Mouse (Mus musculus): Measurements from ENCODE around the gene Hnrnpa3. TPM values are rescaled to one million over a fixed set of nuclear protein-coding genes. Genes with fewer than 3 reads are reported as not detected.

Hnrnpa3 gene
- polyA plus RNA-seq, 1 experiment = 9.0 TPM

- WGBS = 45% methylated on average over 6 of the region's 6 CpGs
- Histone ChIP-seq H3K4me1 (ENCODE audit: control insufficient read depth, insufficient read depth, insufficient read length, low read length) (peaks cover 9% of the 10 kb centered on the region; the same call in 1 of the 2 replicates), H3K27ac (ENCODE audit: insufficient read depth, low read depth, low read length) (peak overlapping the region; percentile 17), H3K36me3 (ENCODE audit: control insufficient read depth, insufficient read depth, low read length) (no peaks in the 10 kb centered on the region), H3K27me3 (ENCODE audit: control insufficient read depth, insufficient read depth, low read length) (no peaks in the 10 kb centered on the region), H3K4me3 (ENCODE audit: low read depth, low read length) (no peak overlapping the region)
- no peak for TF ChIP-seq POLR2A (IDR thresholded peaks at IDR 0.05; ENCODE audit: low read depth, low read length)
- no peak for TF ChIP-seq CTCF (IDR thresholded peaks at IDR 0.05; ENCODE audit: extremely low read depth, insufficient read length, insufficient replicate concordance, low read depth, low read length)
Observed at GRCm38 (mm10) chr2:75614577-75614976, 44.5 kb upstream of the Hnrnpa3 start.

- Histone ChIP-seq H3K27me3 (ENCODE audit: control insufficient read depth, insufficient read depth, low read length) (no peaks in the 10 kb centered on the region), H3K4me1 (ENCODE audit: control insufficient read depth, insufficient read depth, insufficient read length, low read length) (peaks cover 9% of the 10 kb centered on the region; the same call in 1 of the 2 replicates), H3K27ac (ENCODE audit: insufficient read depth, low read depth, low read length) (no peak overlapping the region), H3K4me3 (ENCODE audit: low read depth, low read length) (no peak overlapping the region), H3K36me3 (ENCODE audit: control insufficient read depth, insufficient read depth, low read length) (no peaks in the 10 kb centered on the region)
- WGBS = 90% methylated on average over 8 of the region's 8 CpGs
- TF ChIP-seq CTCF (IDR thresholded peaks at IDR 0.05; ENCODE audit: extremely low read depth, insufficient read length, insufficient replicate concordance, low read depth, low read length) (no peak), POLR2A (IDR thresholded peaks at IDR 0.05; ENCODE audit: low read depth, low read length) (no peak)
Observed at GRCm38 (mm10) chr2:75616911-75617310, 42.1 kb upstream of the Hnrnpa3 start.

GRCm38 (mm10) chr2:75618712-75619111, 40.3 kb upstream of the Hnrnpa3 start:
- no peak overlapping the region; the same call in 1 of the 2 replicates for H3K27ac ChIP-seq (ENCODE audit: insufficient read depth, low read depth, low read length)
- peaks cover 5% of the 10 kb centered on the region; the same call in 1 of the 2 replicates for H3K4me1 ChIP-seq (ENCODE audit: control insufficient read depth, insufficient read depth, insufficient read length, low read length)
- no peaks in the 10 kb centered on the region for H3K27me3 ChIP-seq (ENCODE audit: control insufficient read depth, insufficient read depth, low read length)
- WGBS = 81% methylated on average over 6 of the region's 6 CpGs
- TF ChIP-seq POLR2A (IDR thresholded peaks at IDR 0.05; ENCODE audit: low read depth, low read length) (no peak), CTCF (IDR thresholded peaks at IDR 0.05; ENCODE audit: extremely low read depth, insufficient read length, insufficient replicate concordance, low read depth, low read length) (no peak)
- no peak overlapping the region for H3K4me3 ChIP-seq (ENCODE audit: low read depth, low read length)
- H3K36me3 ChIP-seq (ENCODE audit: control insufficient read depth, insufficient read depth, low read length) = no peaks in the 10 kb centered on the region

- no peaks in the 10 kb centered on the region for H3K36me3 ChIP-seq (ENCODE audit: control insufficient read depth, insufficient read depth, low read length)
- no peak overlapping the region for H3K4me3 ChIP-seq (ENCODE audit: low read depth, low read length)
- TF ChIP-seq CTCF (IDR thresholded peaks at IDR 0.05; ENCODE audit: extremely low read depth, insufficient read length, insufficient replicate concordance, low read depth, low read length) (no peak), POLR2A (IDR thresholded peaks at IDR 0.05; ENCODE audit: low read depth, low read length) (no peak)
- no peak overlapping the region for H3K27ac ChIP-seq (ENCODE audit: insufficient read depth, low read depth, low read length)
- no peaks in the 10 kb centered on the region for H3K27me3 ChIP-seq (ENCODE audit: control insufficient read depth, insufficient read depth, low read length)
- H3K4me1 ChIP-seq (ENCODE audit: control insufficient read depth, insufficient read depth, insufficient read length, low read length) = no peaks in the 10 kb centered on the region
- 74% methylated on average over 14 of the region's 14 CpGs for WGBS
Observed at GRCm38 (mm10) chr2:75621873-75622654, 37.0 kb upstream of the Hnrnpa3 start.

- H3K27me3 ChIP-seq (ENCODE audit: control insufficient read depth, insufficient read depth, low read length) = no peaks in the 10 kb centered on the region
- no peak overlapping the region for H3K27ac ChIP-seq (ENCODE audit: insufficient read depth, low read depth, low read length)
- H3K4me3 ChIP-seq (ENCODE audit: low read depth, low read length) = no peak overlapping the region
- H3K36me3 ChIP-seq (ENCODE audit: control insufficient read depth, insufficient read depth, low read length) = no peaks in the 10 kb centered on the region
- TF ChIP-seq CTCF (IDR thresholded peaks at IDR 0.05; ENCODE audit: extremely low read depth, insufficient read length, insufficient replicate concordance, low read depth, low read length) (no peak), POLR2A (IDR thresholded peaks at IDR 0.05; ENCODE audit: low read depth, low read length) (no peak)
- no peaks in the 10 kb centered on the region for H3K4me1 ChIP-seq (ENCODE audit: control insufficient read depth, insufficient read depth, insufficient read length, low read length)
- 29% methylated on average over 3 of the region's 3 CpGs for WGBS
Observed at GRCm38 (mm10) chr2:75625086-75625485, 34.0 kb upstream of the Hnrnpa3 start.

DNA sequence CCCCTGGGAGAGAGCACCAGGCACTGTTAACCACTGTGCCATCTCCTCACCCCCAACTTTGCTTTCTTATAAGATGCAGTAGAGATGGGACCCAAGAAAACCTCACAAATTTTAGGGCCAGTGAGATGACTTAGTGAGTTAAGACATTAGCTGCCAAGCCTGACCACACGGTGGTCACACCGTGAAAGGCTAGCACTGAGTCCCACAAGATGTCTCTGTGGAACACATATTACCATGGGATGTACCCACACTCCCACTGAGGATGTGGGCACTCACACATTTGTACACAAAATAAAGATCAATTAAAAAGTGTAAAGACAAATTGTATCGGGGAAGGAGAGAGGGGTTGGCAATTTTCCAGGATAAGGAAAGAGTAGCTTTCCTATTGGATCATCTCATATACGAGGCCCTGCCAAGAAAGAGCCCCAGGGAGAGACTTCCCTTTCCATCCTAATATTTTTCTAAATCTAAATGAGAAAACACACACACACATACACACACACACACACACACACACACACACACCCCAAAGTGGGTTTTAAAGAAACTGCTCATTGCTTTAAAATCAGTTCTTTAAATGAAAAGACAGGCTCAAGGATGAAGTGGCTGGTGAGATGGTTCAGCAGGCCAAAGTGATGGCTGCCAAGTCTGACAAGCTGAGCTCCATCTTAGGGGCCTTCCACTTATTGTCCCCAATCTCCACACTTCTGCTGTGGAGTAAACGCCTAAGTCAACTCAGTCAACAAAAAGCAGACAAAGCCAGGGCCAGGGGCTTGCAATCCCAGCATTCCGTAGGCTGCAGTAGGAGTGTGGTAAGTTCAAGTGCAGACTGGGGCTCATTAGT, 32.2 kb upstream of the Hnrnpa3 start:
- WGBS = 70% methylated on average over 6 of the region's 6 CpGs
- TF ChIP-seq POLR2A (IDR thresholded peaks at IDR 0.05; ENCODE audit: low read depth, low read length) (no peak), CTCF (IDR thresholded peaks at IDR 0.05; ENCODE audit: extremely low read depth, insufficient read length, insufficient replicate concordance, low read depth, low read length) (no peak)
- Histone ChIP-seq H3K36me3 (ENCODE audit: control insufficient read depth, insufficient read depth, low read length) (no peaks in the 10 kb centered on the region), H3K4me3 (ENCODE audit: low read depth, low read length) (no peak overlapping the region), H3K27me3 (ENCODE audit: control insufficient read depth, insufficient read depth, low read length) (no peaks in the 10 kb centered on the region), H3K4me1 (ENCODE audit: control insufficient read depth, insufficient read depth, insufficient read length, low read length) (no peaks in the 10 kb centered on the region), H3K27ac (ENCODE audit: insufficient read depth, low read depth, low read length) (no peak overlapping the region)

DNA sequence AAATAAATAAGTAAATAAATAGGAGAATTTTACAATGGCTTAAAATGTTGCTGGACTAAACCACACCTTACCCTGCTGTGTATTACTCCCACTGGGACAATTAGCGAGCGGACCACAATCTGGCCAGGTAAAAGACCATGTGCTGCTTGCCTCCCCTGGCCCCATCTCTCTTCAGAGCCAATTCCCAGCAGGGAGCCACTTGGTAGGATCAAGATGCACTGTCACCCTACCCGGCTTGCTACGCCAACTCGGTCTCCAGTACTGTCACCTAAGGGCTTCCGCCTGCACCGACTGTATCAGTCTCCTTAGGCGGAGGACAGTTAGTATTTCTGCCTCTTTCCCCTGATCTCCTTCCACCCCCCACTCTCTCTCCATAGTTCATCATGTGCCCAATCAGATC, 30.6 kb upstream of the Hnrnpa3 start:
- H3K27me3 ChIP-seq (ENCODE audit: control insufficient read depth, insufficient read depth, low read length) = no peaks in the 10 kb centered on the region
- 97% methylated on average over 8 of the region's 8 CpGs for WGBS

More for the DNA sequence above, 30.6 kb upstream of the Hnrnpa3 start:
- no peak for TF ChIP-seq POLR2A (IDR thresholded peaks at IDR 0.05; ENCODE audit: low read depth, low read length)
- TF ChIP-seq CTCF (IDR thresholded peaks at IDR 0.05; ENCODE audit: extremely low read depth, insufficient read length, insufficient replicate concordance, low read depth, low read length) = no peak
- H3K4me1 ChIP-seq (ENCODE audit: control insufficient read depth, insufficient read depth, insufficient read length, low read length) = peaks cover 6% of the 10 kb centered on the region; the same call in 1 of the 2 replicates
- H3K4me3 ChIP-seq (ENCODE audit: low read depth, low read length) = no peak overlapping the region
- no peaks in the 10 kb centered on the region for H3K36me3 ChIP-seq (ENCODE audit: control insufficient read depth, insufficient read depth, low read length)
- no peak overlapping the region for H3K27ac ChIP-seq (ENCODE audit: insufficient read depth, low read depth, low read length)
